Mouse (Mus musculus) heart, postnatal 14 days (tissue): ENCODE results near the gene Hbp1. TPM values are rescaled to one million over a fixed set of nuclear protein-coding genes. Genes with fewer than 3 reads are reported as not detected.

Experiments
- DNase-seq, 2 experiments: peaks; one replicate each; pipeline ENCODE4 v3.0.0; 2021 to 2022
- intact Hi-C: fragments of 180-260 bp; cut with DNase I; formaldehyde crosslinking; loops from one replicate; pipeline ENCODE4 v1.15.1; 2025
- total RNA-seq, 2 experiments: library from RNA; stranded (reverse); gene quantifications; 2 replicates each; pipeline ENCODE4 v1.2.3; 2021

Hbp1 gene
- total RNA-seq, 2 experiments from 2014 or later, result 83.7 to 87.2 TPM

DNA sequence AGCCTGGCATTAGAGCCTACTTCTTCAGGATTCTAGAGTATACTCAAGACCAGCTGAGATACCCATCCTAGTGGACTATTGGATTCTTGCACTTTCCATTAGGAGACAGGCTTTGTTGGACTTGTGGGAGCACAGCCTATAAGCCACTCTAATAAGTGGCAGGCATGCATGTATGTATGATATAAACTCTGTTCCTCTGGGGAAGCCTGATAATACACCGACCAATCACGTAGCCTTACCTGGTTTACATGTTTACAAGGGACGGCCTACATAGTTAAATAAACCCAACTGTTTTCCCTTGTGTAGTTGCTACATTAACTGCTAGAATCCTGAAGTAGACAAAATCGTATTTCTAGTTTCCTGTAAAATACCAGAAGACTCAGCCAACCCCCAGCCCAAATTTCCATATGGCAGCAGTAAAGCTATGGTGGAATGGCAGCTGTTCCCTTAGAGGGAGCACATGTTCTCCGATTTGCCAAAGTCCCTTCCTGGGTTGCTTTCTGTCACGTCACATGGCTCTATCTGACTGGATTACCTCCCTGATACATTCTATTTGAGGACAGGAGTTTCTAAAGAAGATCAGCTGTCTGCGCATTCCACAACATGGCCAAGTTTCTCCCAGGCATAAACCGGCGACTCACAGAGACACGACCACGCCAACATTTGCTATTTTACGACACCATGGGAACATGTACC lies 15.3 kb upstream of the Hbp1 start:
- DNase-seq, result no peak
- intact Hi-C loops, result loop anchor here (1.0 kb wide), 1 partner anchor 281 kb away; no protein-coding TSS in a partner anchor

DNA sequence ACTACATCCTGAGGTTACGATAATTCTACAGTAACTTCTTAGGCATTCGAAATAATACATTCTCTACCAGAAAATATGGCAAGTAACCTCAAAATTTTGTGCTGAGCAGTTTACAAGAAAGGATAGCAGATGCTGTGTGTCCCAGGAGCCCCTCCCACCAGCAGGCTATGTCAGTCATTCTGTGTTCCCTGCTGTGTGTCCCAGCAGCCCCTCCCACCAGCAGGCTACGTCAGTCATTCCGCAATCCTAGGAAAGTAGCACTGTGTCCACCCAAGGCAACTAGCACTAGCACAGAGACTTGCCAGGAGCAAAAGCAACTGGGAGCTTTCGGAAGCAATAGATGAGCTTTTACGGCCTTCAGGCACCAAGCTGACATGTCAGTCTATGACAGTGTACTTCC lies 13.7 kb upstream of the Hbp1 start:
- DNase-seq, result no peak
- intact Hi-C loops, result no loop called here

GRCm38 (mm10) chr12:31955843-31956242 lies 5.5 kb upstream of the Hbp1 start:
- intact Hi-C loops, result loop anchor here (10.0 kb wide), 1 partner anchor 429 kb away; no protein-coding TSS in a partner anchor

DNA sequence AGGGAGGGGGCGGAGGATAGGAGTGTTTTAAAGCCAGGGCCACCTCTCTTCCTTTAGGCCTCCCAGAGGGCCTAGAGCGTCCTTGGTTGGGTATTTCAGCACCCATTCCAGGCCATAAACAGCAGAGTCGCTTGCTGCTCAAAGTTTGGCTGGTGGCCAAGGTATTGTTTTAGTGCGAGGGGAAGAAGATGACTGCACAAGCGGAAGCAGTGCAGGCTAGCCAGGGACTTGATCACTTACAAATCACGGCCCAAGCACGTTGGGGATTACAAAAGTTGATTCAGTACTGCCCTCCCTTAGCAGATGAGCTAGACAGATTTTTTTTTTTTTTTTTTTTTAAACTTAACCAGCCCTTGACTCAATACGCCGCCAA lies 310 bp upstream of the Hbp1 start:
- intact Hi-C loops, result loop anchor here (10.0 kb wide), 1 partner anchor 434 kb away; no protein-coding TSS in a partner anchor
- DNase-seq, result peak in 1 of 2 experiments; percentile 90

More at GRCm38 (mm10) chr12:31955843-31956242, 5.5 kb upstream of the Hbp1 start:
- no peak for DNase-seq

DNA sequence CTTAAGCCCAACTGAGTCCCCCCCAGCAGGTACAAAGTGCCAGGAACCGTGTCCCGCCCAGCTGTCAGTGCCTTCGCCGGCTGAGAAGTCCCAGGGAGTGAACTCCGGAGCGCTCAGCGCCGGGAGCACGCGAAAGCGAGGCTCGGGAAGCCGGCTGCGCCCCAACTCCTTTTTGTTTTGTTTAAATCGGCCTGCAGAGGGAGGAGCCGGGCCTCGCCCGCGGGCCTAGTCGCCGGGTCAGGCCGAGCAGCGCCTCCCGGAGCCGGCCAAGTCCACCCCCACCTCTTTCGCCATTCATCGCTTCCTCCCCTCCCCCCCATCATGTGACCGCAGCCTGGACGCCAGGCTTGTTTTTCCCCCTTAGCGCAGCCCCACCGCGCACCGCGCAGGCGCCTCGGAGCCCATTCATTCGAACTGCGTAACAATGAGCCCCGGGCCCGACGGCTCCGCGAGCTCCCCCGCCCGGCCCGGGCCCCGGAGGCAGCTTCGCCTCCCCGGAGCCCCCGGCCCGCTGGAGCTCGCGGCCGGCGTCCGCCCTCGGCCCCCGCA lies 1.1 kb downstream of the Hbp1 start:
- intact Hi-C loops, result no loop called here
- DNase-seq, result peak; percentile 95

DNA sequence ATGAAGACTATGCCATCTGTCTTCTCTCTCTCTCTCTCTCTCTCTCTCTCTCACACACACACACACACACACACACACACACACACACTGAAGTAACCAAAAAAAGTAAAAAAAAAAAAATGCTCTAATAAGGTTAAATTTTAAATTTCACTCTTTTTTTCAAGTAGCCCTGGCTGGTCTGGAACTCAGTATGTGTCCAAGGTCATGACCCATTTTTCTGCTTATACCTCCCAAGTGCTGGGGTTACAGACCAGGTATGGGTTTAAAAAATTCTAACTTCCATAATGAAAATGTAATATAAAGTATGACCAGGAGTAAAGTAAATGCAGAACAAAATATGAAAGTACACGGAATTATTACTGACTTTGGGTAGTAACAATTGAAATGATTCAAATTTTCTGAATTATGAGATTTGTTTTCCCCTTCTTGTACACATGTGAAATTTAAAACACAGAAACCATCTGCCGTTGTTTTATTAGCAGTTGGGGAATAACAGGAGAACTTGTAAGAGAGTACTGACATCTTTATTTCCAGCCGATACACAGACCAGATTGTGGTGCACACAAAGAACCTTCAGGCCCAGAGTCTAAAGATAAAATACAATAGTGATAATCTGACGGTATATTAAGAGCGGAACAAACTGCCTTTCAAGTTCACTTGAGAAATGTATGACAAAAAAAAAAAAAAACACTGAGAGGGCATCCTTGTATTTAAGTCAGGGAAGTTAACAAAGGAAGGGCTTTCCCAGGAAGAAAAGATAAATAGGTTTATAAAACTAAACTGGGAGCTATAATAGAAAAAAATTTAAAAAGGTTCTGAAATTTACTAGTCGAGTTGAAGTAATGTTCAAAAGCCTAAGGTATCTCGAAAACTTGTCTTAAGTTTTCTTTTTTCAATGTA lies 2.0 kb downstream of the Hbp1 start:
- DNase-seq, result no peak
- intact Hi-C loops, result no loop called here

DNA sequence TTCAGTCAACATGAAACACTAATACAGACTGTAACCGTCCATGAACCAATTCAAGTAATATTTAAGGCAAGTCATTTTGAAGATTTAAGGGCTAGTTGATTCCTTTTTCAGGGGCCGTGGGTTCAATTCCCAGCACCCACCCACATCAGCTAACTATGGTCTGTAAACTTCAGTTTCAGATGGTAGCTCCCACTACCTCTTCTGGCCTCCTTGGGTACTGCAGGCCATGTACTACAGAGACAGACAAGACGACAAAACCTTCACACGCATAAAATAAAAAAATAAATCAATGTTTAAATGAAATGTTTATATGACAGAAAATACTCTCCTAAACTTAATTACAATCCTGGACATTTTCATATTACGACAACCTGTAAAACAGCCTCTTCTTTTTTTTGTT lies 2.9 kb downstream of the Hbp1 start:
- intact Hi-C loops, result no loop called here

GRCm38 (mm10) chr12:31944405-31944804 lies 5.9 kb downstream of the Hbp1 start:
- intact Hi-C loops, result no loop called here
- no peak for DNase-seq

More for the DNA sequence above, 2.9 kb downstream of the Hbp1 start:
- DNase-seq, result no peak

GRCm38 (mm10) chr12:31943020-31943654 lies 7.2 kb downstream of the Hbp1 start:
- intact Hi-C loops, result no loop called here
- no peak for DNase-seq

DNA sequence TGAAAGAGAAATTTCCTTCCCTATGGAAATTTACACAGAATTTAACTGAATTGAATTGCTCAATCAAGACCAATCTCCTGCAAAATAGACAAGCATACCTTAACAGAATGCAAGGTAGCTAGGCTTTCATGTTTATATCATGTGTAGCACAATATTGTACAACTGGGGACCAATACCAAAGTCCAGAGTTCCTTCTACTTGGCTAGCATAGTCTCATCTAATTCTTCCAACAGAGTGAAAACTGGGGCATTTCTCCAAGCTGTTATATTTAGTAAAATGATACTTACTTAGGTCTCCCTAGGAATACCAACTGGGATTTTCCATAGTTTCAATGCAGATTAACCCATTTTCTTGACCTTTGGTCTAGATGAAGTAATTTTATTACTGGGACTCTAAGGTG lies 11.3 kb downstream of the Hbp1 start:
- DNase-seq, result no peak
- intact Hi-C loops, result no loop called here

- no peak for DNase-seq
- intact Hi-C loops, result no loop called here
These were observed 11.8 kb downstream of the Hbp1 start for GRCm38 (mm10) chr12:31938391-31938997.

DNA sequence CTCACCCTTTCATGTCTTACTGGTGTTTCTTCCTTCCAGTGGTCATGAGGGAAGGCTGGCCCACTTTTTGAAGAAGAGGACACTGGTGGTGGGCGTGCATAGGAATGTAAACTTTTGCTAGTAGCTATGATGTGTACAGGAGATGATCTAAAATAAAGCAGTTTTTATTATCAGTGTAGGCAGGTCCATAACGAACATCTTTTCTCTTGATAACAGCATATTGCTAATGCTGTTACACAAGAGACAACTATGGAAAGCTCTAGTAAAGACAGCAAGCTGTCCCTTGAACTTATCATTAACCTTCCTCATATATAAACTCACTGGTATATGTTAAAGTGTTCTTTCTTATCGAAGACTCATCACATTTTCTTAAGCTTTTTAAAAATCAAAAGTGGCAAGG lies 12.7 kb downstream of the Hbp1 start:
- no peak for DNase-seq
- intact Hi-C loops, result no loop called here

GRCm38 (mm10) chr12:31936657-31937300 lies 13.6 kb downstream of the Hbp1 start:
- no peak for DNase-seq
- intact Hi-C loops, result no loop called here

DNA sequence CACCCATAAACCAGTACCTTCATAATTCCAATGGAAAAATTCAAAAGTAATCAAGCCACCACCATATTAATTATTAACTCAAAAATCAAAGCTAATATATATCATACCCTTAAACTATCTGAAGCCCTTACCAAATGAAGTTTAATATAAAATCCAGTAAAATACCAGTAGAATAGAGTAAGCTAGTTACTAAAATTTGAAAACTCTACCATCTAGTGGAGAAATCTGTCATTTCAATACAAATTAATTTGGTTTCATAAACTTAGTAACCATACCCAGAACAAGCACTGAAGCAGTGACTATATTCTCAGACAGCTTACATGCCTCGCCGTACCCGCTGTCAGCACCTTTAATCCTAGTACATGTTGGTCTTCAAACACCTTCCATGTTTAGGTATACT lies 18.5 kb downstream of the Hbp1 start:
- intact Hi-C loops, result no loop called here

GRCm38 (mm10) chr12:31928498-31928897 lies 21.8 kb downstream of the Hbp1 start:
- no peak for DNase-seq
- intact Hi-C loops, result loop anchor here (5.0 to 10.0 kb wide), 3 partner anchors 206 to 554 kb away; no protein-coding TSS in a partner anchor

More for the DNA sequence above, 18.5 kb downstream of the Hbp1 start:
- DNase-seq, result no peak

- intact Hi-C loops, result loop anchor here (5.0 to 10.0 kb wide), 3 partner anchors 204 to 552 kb away; no protein-coding TSS in a partner anchor
- DNase-seq, result peak; percentile 77 to 85
These were observed 23.7 kb downstream of the Hbp1 start for GRCm38 (mm10) chr12:31926661-31927061.

DNA sequence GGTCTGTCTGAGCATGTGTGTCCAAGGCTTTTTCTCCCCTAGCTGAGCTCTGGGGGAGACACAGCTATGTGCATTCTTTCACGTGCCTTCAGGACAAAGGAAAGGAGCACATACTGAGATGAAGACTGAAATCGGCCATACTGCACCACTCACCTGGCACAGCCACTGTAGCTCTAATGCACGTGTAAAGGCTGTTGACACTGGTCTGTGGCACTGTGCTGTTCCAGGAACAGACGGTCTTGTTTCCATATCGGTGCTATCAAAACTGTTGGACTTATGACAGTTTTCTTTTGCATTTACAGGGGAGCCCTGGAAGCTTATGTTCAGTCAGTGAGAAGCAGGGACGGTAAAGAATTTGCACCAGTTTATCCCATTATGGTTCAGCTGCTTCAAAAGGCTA lies 25.0 kb downstream of the Hbp1 start:
- no peak for DNase-seq
- intact Hi-C loops, result loop anchor here (5.0 to 10.0 kb wide), 3 partner anchors 203 to 551 kb away; no protein-coding TSS in a partner anchor

- intact Hi-C loops, result loop anchor here (10.0 kb wide), 1 partner anchor 549 kb away; no protein-coding TSS in a partner anchor
- DNase-seq, result no peak
These were observed 26.2 kb downstream of the Hbp1 start for GRCm38 (mm10) chr12:31924135-31924534.
